Mouse (Mus musculus): ENCODE measurements at regions not wholly inside any gene's neighbourhood (a gene's known extent, or its start where the extent isn't known, plus 50 kb on each side); places are given as distances from the start of the nearest gene placed in this dataset.

DNA sequence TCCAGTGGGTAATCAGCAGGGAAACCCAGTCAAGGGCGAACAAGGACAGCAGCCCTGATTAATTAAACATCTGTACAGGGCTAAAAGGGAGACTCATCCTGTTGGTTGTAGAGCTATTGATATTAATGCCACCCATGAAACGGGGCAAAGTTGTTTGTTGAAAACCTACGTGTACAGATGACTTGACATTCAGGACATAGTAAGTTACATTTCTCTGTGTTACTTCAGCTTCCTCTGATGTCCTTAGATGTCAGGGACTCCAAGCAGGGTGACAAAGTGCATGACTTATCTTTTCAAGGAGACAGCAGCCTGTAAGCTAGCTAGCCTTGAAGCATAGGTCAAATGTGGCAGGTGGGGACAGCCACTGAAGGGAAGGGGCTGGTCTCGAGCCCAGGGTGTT lies 390.5 kb downstream of the Ccdc171 start:
- DNase-seq (ENCODE audit: low spot score), result no peak

- DNase-seq (ENCODE audit: low spot score), result no peak
These were observed 391.7 kb downstream of the Ccdc171 start for GRCm38 (mm10) chr4:83917009-83917408.

DNA sequence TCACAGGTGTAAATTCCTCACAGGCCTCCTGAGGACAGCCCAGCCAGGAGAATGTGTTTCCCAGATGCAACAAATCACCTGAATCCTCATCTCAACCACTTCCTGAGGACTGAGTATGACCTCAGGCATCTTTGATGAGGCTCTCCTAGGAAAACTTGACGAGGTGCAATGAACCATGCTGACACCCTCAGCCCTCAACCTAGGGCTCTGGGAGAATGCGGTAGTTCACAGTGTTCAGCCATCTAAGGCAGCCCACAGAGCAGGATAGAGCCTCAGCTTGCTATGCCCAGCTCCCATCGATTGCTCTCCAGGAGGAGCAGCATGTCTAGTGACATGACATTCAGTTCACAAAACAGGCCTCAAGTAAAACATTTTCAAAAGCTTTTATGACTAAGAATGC lies 392.7 kb downstream of the Ccdc171 start:
- no peak for DNase-seq (ENCODE audit: low spot score)

- no peak for DNase-seq (ENCODE audit: low spot score)
These were observed 393.7 kb downstream of the Ccdc171 start for GRCm38 (mm10) chr4:83919041-83919440.

GRCm38 (mm10) chr4:83925118-83925842 lies 399.9 kb downstream of the Ccdc171 start:
- no peak for DNase-seq (ENCODE audit: low spot score)

- no peak for DNase-seq (ENCODE audit: low spot score)
These were observed 400.9 kb downstream of the Ccdc171 start for GRCm38 (mm10) chr4:83926195-83926731.

DNA sequence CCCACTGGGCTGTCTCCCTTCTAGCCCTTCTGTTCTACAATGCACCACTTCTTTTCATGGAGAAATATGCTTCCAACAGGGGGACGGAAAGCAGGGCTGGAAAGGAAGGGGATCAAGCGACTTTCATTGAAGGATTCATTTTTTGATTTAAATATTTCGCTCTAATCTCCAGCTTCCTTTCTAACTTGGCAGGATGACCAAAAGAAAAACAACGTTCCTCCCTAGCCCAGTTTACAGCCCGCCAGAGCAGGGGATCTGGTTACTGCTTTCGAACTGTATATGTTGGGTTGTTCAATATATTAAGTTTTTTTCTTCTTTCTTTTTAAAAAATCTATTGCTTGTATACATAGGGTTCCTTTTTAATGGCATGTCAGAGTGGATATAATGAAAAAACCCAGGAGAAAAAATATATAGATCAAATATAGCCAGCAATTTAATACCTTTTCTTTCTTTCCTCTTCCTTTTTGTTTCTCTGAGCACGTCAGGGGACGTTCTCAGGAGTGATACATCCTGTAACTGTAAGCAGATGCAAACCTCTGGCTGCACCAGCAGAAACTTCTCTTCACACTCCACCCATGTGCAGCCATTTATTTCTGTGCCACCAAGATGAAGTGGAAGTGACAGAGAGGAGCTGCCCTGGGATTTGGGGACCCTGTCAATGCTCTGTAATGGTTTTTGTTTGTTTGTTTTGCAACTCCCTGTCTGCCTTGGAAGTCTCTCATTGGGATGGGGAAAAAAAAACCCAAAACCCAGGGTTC lies 406.7 kb downstream of the Ccdc171 start:
- DNase-seq (ENCODE audit: low spot score), result no peak

GRCm38 (mm10) chr4:83941693-83942092 lies 416.3 kb downstream of the Ccdc171 start:
- no peak for DNase-seq (ENCODE audit: low spot score)

- DNase-seq (ENCODE audit: low spot score), result no peak
These were observed 424.3 kb downstream of the Ccdc171 start for GRCm38 (mm10) chr4:83949612-83950011.

DNA sequence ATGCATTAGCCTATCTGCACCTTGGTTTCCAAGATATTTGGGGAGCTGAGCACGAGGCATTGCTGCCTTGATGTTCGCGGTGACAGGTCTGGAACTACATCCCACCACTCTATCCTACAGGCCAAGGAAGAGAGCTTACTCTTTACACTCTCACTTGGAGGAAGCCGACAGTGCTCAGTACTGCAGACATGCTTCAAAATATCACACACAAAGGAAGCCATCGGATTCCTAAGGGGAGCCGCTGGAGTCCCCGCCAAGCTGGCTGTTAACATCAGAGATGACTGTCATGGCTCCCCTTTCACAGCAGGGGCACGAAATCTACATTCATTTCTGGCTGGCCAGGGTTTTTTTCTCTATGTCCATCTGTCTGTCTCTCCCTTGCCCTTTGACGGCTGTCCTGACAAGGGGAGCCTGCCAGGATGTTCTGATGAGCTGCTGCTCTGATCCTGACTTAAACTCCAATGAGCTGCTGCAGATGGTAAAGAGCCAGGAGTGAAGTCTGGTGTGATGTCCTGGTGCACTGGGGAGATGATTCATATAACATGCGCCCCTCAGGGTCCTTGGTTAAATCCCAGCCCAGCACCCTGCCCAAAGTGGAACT lies 425.6 kb downstream of the Ccdc171 start:
- DNase-seq (ENCODE audit: low spot score), result no peak

DNA sequence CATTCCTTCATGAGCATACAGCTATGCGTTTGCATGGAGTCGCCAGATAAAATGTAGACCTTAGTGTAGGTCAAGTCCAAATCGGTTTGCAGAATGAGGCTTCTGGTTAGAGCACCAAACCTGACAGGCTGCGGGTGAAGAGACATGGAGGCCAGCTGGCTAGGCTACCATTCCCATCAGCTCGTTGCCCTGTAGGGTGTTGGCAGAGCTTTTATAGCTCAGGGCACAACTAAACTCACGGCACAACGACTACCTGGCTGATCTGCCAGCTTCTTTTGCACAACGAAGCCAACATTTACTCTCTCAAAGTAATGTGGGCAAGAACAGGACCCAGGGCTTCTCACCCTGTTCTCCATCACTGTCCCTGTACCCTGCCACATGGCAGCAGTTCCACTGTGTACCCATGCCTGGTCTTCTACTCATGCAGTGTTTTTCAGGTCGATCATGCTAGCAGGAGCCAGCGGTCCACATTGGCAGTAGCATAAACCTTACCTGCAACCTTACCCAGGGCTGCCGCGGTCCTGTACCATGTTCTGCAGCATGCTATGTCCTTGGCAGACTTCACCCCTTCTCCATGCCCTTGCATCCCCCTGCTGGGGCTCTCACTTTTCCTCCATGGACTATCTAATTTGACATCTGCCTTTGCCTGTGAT lies 431.0 kb downstream of the Ccdc171 start:
- no peak for DNase-seq (ENCODE audit: low spot score)

GRCm38 (mm10) chr4:83957217-83957692 lies 431.9 kb downstream of the Ccdc171 start:
- DNase-seq (ENCODE audit: low spot score), result no peak

DNA sequence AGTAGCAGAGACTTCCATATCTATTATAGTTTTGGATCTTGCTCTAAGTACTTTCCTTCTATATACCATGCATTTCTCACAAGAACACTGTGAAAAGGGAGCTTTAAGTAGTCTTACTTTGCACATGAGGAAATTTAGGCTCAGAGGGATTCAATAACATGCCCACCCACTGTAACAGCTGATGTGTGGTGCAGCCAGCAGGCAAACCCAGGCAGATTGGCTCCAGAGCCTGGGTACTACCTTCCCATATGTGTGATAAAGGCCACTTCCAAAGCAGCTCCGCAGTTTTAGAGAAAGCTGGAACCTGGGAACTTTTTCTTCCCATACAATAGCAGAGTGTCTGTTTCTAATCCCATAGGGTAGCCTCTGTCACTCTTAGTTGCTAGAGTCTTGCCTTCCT lies 441.6 kb downstream of the Ccdc171 start:
- no peak for DNase-seq (ENCODE audit: low spot score)

- DNase-seq (ENCODE audit: low spot score), result no peak
These were observed 447.8 kb downstream of the Ccdc171 start for GRCm38 (mm10) chr4:83973162-83973561.

DNA sequence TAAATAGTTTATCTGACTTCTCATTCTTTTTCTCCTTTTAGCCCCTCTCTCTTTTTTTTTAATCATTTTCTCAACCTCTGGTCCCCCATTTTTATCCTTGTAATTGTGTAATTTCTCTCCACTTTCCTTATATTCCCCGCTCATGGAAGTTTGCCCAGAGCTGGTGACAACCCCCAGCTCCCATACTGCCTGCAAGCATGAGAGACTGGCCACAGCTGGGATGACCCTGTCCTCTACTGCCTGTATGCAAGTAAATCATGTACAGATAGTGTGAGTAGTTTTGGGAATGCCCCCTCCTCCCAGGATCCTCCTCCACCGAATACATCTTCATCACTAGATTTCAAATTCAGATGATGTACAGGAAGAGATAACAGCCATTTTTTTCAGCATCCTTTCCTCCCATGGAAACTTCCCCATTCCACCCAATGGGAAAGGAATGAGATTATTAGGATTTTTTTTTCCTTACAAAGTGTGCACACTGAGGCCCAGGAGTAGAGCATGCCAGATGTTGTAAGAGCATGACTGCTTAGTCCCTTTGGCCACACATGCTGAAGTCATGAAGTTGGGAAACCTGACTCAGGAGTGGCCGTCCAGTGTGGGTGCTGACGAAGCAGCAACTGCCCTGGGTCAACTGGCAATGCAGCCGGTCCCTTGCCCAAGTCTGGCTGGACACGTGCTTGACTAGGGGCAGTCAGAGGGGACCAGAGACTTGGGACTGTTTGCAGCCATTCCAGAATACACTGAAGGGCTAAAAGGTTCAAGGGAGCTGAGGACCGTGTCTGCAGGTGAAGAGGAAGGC lies 449.1 kb downstream of the Ccdc171 start:
- no peak for DNase-seq (ENCODE audit: low spot score)

- DNase-seq (ENCODE audit: low spot score), result no peak
These were observed 450.2 kb downstream of the Ccdc171 start for GRCm38 (mm10) chr4:83975569-83975968.

DNA sequence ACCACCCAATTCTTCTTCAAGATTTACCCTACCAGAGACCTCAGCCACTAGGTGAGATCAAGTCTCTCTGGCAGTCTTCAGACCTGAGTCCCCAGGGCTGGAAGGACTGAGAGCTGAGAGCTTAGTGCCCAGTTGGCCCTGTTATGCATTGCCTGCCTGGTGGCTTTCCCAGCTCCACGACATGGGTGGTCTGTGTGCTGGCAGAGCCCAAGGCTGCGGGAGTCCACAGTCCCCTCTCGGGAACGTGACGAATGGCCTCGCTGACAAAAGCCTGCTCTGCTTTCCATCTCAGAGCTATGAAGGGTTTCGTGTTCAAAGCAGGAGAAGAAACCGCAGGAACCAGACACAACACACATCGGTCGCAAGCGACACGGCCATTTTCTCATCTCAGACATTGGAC lies 450.7 kb downstream of the Ccdc171 start:
- no peak for DNase-seq (ENCODE audit: low spot score)

- DNase-seq (ENCODE audit: low spot score), result no peak
These were observed 453.7 kb downstream of the Ccdc171 start for GRCm38 (mm10) chr4:83979088-83979487.

DNA sequence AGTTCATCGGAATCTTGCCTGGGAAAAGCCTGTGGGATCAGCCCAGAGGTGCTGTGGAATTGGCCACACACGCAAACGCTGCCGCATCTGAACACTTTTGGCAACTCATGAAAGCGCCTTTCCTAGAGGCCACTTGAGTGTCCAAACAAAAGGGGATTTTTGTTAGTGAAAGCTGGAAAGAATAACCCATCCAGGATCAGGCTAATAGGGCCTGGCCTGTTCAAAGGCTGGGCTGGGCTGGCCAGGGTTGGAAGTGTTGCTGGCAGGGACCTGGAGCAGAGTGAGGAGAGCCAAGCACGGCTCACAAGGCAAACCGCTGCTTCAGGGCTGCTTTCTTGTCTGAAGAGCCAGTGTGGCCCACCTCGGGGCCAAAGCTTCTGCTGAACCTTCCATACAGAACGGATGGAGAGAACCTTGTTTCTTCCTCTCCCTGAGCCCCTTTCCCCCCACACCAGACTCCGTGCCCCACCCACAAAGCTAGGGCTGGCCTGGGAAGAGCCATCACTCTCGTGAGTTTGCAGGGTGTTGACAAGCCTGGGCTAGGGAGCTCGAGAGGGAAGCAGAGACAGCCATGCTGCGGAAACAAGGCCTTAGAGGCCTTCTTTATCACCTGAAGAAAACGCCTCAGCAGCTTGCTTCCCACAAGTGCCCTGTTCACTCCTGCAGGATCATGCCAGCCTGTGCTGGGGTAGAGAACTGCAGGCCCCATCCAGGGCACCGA lies 459.5 kb downstream of the Ccdc171 start:
- DNase-seq (ENCODE audit: low spot score), result no peak

- DNase-seq (ENCODE audit: low spot score), result no peak
These were observed 460.1 kb downstream of the Ccdc171 start for GRCm38 (mm10) chr4:83985451-83985850.
